Mouse (Mus musculus): ENCODE data around the gene Chpf. TPM values are rescaled to one million over a fixed set of nuclear protein-coding genes. Genes with fewer than 3 reads are reported as not detected.
A peak's percentile ranks its signal among the peaks of the same experiment; 100 is the strongest.

The Chpf gene
- polyA plus RNA-seq, 1 experiment from 2014 or later: 42.1 TPM

GRCm38 (mm10) chr1:75511437-75512210 is 32.5 kb upstream of the Chpf start:
- H3K4me3 ChIP-seq (ENCODE audit: low read length): no peak overlapping the region
- H3K9me3 ChIP-seq (ENCODE audit: control insufficient read depth, low read length): no peaks in the 10 kb centered on the region
- no peak for ATAC-seq
- no peak overlapping the region for H3K27ac ChIP-seq (ENCODE audit: low read depth, low read length)
- no peaks in the 10 kb centered on the region for H3K27me3 ChIP-seq (replicated peaks; ENCODE audit: control insufficient read depth, insufficient read depth, low read length)
- H3K36me3 ChIP-seq (ENCODE audit: control insufficient read depth, insufficient read depth, low read length): no peaks in the 10 kb centered on the region
- H3K4me1 ChIP-seq (ENCODE audit: control insufficient read depth, insufficient read depth, low read depth, low read length): peaks cover 10% of the 10 kb centered on the region
- no peak overlapping the region for H3K4me2 ChIP-seq (ENCODE audit: low read length)
- no peak overlapping the region for H3K9ac ChIP-seq (ENCODE audit: low read depth, low read length)
- WGBS: 55% methylated on average over 4 of the region's 4 CpGs

GRCm38 (mm10) chr1:75510154-75510553 is 31.0 kb upstream of the Chpf start:
- H3K9me3 ChIP-seq (ENCODE audit: control insufficient read depth, low read length): no peaks in the 10 kb centered on the region
- H3K27ac ChIP-seq (ENCODE audit: low read depth, low read length): no peak overlapping the region
- peaks cover 13% of the 10 kb centered on the region for H3K4me1 ChIP-seq (ENCODE audit: control insufficient read depth, insufficient read depth, low read depth, low read length)
- H3K36me3 ChIP-seq (ENCODE audit: control insufficient read depth, insufficient read depth, low read length): no peaks in the 10 kb centered on the region
- no peak overlapping the region for H3K4me2 ChIP-seq (ENCODE audit: low read length)
- WGBS: 78% methylated on average over 5 of the region's 5 CpGs
- no peaks in the 10 kb centered on the region for H3K27me3 ChIP-seq (replicated peaks; ENCODE audit: control insufficient read depth, insufficient read depth, low read length)
- H3K4me3 ChIP-seq (ENCODE audit: low read length): no peak overlapping the region
- no peak overlapping the region for H3K9ac ChIP-seq (ENCODE audit: low read depth, low read length)
- no peak for ATAC-seq

- Histone ChIP-seq H3K4me1 (ENCODE audit: control insufficient read depth, insufficient read depth, low read depth, low read length) (peaks cover 15% of the 10 kb centered on the region), H3K9ac (ENCODE audit: low read depth, low read length) (no peak overlapping the region), H3K9me3 (ENCODE audit: control insufficient read depth, low read length) (no peaks in the 10 kb centered on the region), H3K27me3 (replicated peaks; ENCODE audit: control insufficient read depth, insufficient read depth, low read length) (no peaks in the 10 kb centered on the region), H3K4me2 (ENCODE audit: low read length) (no peak overlapping the region), H3K4me3 (ENCODE audit: low read length) (no peak overlapping the region), H3K36me3 (ENCODE audit: control insufficient read depth, insufficient read depth, low read length) (no peaks in the 10 kb centered on the region), H3K27ac (ENCODE audit: low read depth, low read length) (no peak overlapping the region)
- 46% methylated on average over 17 of the region's 20 CpGs for WGBS
- no peak for ATAC-seq
Observed at GRCm38 (mm10) chr1:75509586-75509985, 30.5 kb upstream of the Chpf start.

- no peak for ATAC-seq
- 75% methylated on average over 10 of the region's 10 CpGs for WGBS
- H3K9me3 ChIP-seq (ENCODE audit: control insufficient read depth, low read length): no peaks in the 10 kb centered on the region
- no peaks in the 10 kb centered on the region for H3K36me3 ChIP-seq (ENCODE audit: control insufficient read depth, insufficient read depth, low read length)
- H3K27me3 ChIP-seq (replicated peaks; ENCODE audit: control insufficient read depth, insufficient read depth, low read length): no peaks in the 10 kb centered on the region
- peak within 1 kb of the TSS; percentile 90 for H3K4me3 ChIP-seq (ENCODE audit: low read length)
- H3K27ac ChIP-seq (ENCODE audit: low read depth, low read length): peak within 1 kb of the TSS; percentile 85
- H3K4me2 ChIP-seq (ENCODE audit: low read length): peak within 1 kb of the TSS; percentile 92
- peak within 1 kb of the TSS; percentile 87 for H3K9ac ChIP-seq (ENCODE audit: low read depth, low read length)
- H3K4me1 ChIP-seq (ENCODE audit: control insufficient read depth, insufficient read depth, low read depth, low read length): peaks cover 18% of the 10 kb centered on the region
Observed at GRCm38 (mm10) chr1:75507006-75507405, 27.9 kb upstream of the Chpf start, which contains the start of gene Inha. Inha (plus strand) TSS chr1:75507077.

GRCm38 (mm10) chr1:75505956-75506831 is 27.1 kb upstream of the Chpf start, which contains the start of gene Obsl1:
Obsl1 (minus strand) TSS chr1:75506452.
- peak; percentile 77 for ATAC-seq
- Histone ChIP-seq H3K4me1 (ENCODE audit: control insufficient read depth, insufficient read depth, low read depth, low read length) (peaks cover 18% of the 10 kb centered on the region), H3K27me3 (replicated peaks; ENCODE audit: control insufficient read depth, insufficient read depth, low read length) (no peaks in the 10 kb centered on the region), H3K9ac (ENCODE audit: low read depth, low read length) (peak within 1 kb of the TSS; percentile 87), H3K9me3 (ENCODE audit: control insufficient read depth, low read length) (no peaks in the 10 kb centered on the region), H3K27ac (ENCODE audit: low read depth, low read length) (peak within 1 kb of the TSS; percentile 85), H3K4me3 (ENCODE audit: low read length) (peak within 1 kb of the TSS; percentile 90), H3K36me3 (ENCODE audit: control insufficient read depth, insufficient read depth, low read length) (peaks cover 4% of the 10 kb centered on the region; the same call in 1 of the 2 replicates), H3K4me2 (ENCODE audit: low read length) (peak within 1 kb of the TSS; percentile 92)
- under 1% methylated on average over 59 of the region's 65 CpGs for WGBS

- Histone ChIP-seq H3K9ac (ENCODE audit: low read depth, low read length) (peak overlapping the region; percentile 87), H3K27me3 (replicated peaks; ENCODE audit: control insufficient read depth, insufficient read depth, low read length) (no peaks in the 10 kb centered on the region), H3K27ac (ENCODE audit: low read depth, low read length) (peak overlapping the region; percentile 85), H3K4me2 (ENCODE audit: low read length) (peak overlapping the region; percentile 92), H3K9me3 (ENCODE audit: control insufficient read depth, low read length) (no peaks in the 10 kb centered on the region), H3K4me3 (ENCODE audit: low read length) (peak overlapping the region; percentile 90), H3K4me1 (ENCODE audit: control insufficient read depth, insufficient read depth, low read depth, low read length) (peaks cover 18% of the 10 kb centered on the region), H3K36me3 (ENCODE audit: control insufficient read depth, insufficient read depth, low read length) (peaks cover 6% of the 10 kb centered on the region; the same call in 1 of the 2 replicates)
- ATAC-seq: peak; percentile 84
- under 1% methylated on average over 76 of the region's 84 CpGs for WGBS
Observed at GRCm38 (mm10) chr1:75505159-75505955, 26.2 kb upstream of the Chpf start.

- Histone ChIP-seq H3K9ac (ENCODE audit: low read depth, low read length) (peak overlapping the region; percentile 87), H3K36me3 (ENCODE audit: control insufficient read depth, insufficient read depth, low read length) (peaks cover 6% of the 10 kb centered on the region; the same call in 1 of the 2 replicates), H3K4me3 (ENCODE audit: low read length) (peak overlapping the region; percentile 90), H3K4me1 (ENCODE audit: control insufficient read depth, insufficient read depth, low read depth, low read length) (peaks cover 18% of the 10 kb centered on the region), H3K27ac (ENCODE audit: low read depth, low read length) (peak overlapping the region; percentile 85), H3K27me3 (replicated peaks; ENCODE audit: control insufficient read depth, insufficient read depth, low read length) (no peaks in the 10 kb centered on the region), H3K9me3 (ENCODE audit: control insufficient read depth, low read length) (no peaks in the 10 kb centered on the region), H3K4me2 (ENCODE audit: low read length) (peak overlapping the region; percentile 92)
- WGBS: 68% methylated on average over 9 of the region's 9 CpGs
- ATAC-seq: no peak
Observed at GRCm38 (mm10) chr1:75504256-75505045, 25.3 kb upstream of the Chpf start.

GRCm38 (mm10) chr1:75503651-75503980 is 24.5 kb upstream of the Chpf start:
- Histone ChIP-seq H3K4me1 (ENCODE audit: control insufficient read depth, insufficient read depth, low read depth, low read length) (peaks cover 18% of the 10 kb centered on the region), H3K4me2 (ENCODE audit: low read length) (peak overlapping the region; percentile 15), H3K27ac (ENCODE audit: low read depth, low read length) (no peak overlapping the region), H3K36me3 (ENCODE audit: control insufficient read depth, insufficient read depth, low read length) (peaks cover 6% of the 10 kb centered on the region), H3K27me3 (replicated peaks; ENCODE audit: control insufficient read depth, insufficient read depth, low read length) (no peaks in the 10 kb centered on the region), H3K9ac (ENCODE audit: low read depth, low read length) (no peak overlapping the region), H3K4me3 (ENCODE audit: low read length) (no peak overlapping the region), H3K9me3 (ENCODE audit: control insufficient read depth, low read length) (no peaks in the 10 kb centered on the region)
- 73% methylated on average over 23 of the region's 23 CpGs for WGBS
- no peak for ATAC-seq
